Mouse (Mus musculus) layer of hippocampus, adult 9-10 months (tissue): ENCODE measurements around the gene Wdr46.

Experiments
- DNase-seq: peaks from one replicate; pipeline ENCODE4 v3.0.0; 2022; ENCODE audit warnings: low spot score

Wdr46 gene

GRCm38 (mm10) chr17:33911052-33911812 lies 29.2 kb upstream of the Wdr46 start:
- no peak for DNase-seq

- no peak for DNase-seq
These were observed 28.5 kb upstream of the Wdr46 start for GRCm38 (mm10) chr17:33911813-33912414.

- DNase-seq: no peak
These were observed 27.2 kb upstream of the Wdr46 start for GRCm38 (mm10) chr17:33913264-33913663.

- DNase-seq: no peak
These were observed 26.6 kb upstream of the Wdr46 start for GRCm38 (mm10) chr17:33913905-33914304.

GRCm38 (mm10) chr17:33914969-33915391 lies 25.5 kb upstream of the Wdr46 start:
- no peak for DNase-seq

- peak; percentile 91 for DNase-seq
These were observed 24.7 kb upstream of the Wdr46 start, which contains the start of the genes Tapbp and Zbtb22 for GRCm38 (mm10) chr17:33915671-33916250. Tapbp (plus strand) TSS chr17:33915899. Zbtb22 (plus strand) TSS chr17:33915904.

GRCm38 (mm10) chr17:33916294-33916693 lies 24.2 kb upstream of the Wdr46 start:
- DNase-seq: no peak

GRCm38 (mm10) chr17:33916847-33917655 lies 23.4 kb upstream of the Wdr46 start:
- DNase-seq: no peak

GRCm38 (mm10) chr17:33917656-33918292 lies 22.7 kb upstream of the Wdr46 start:
- no peak for DNase-seq

- no peak for DNase-seq
These were observed 21.9 kb upstream of the Wdr46 start for GRCm38 (mm10) chr17:33918293-33919203.

GRCm38 (mm10) chr17:33919351-33920281 lies 20.8 kb upstream of the Wdr46 start:
- no peak for DNase-seq

- no peak for DNase-seq
These were observed 20.0 kb upstream of the Wdr46 start for GRCm38 (mm10) chr17:33920282-33921097.

- DNase-seq: no peak
These were observed 19.1 kb upstream of the Wdr46 start for GRCm38 (mm10) chr17:33921361-33921760.

- no peak for DNase-seq
These were observed 15.7 kb upstream of the Wdr46 start for GRCm38 (mm10) chr17:33924577-33925283.

GRCm38 (mm10) chr17:33925406-33926116 lies 14.9 kb upstream of the Wdr46 start:
- DNase-seq: no peak

GRCm38 (mm10) chr17:33926207-33926932 lies 14.1 kb upstream of the Wdr46 start:
- no peak for DNase-seq
